Mouse (Mus musculus) urinary bladder, adult 2 months (tissue): ENCODE results near the gene Nlrc4. TPM values are rescaled to one million over a fixed set of nuclear protein-coding genes. Genes with fewer than 3 reads are reported as not detected.
"Not testable (repeated sequence)": the region's sequence is repeated elsewhere in the genome, so short reads cannot be mapped to it uniquely, and the experiment has no call there.

Experiments used
- DNase-seq: peaks from one replicate; pipeline ENCODE4 v3.0.0; 2022; ENCODE audit warnings: low spot score
- polyA plus RNA-seq: library from polyadenylated mRNA; depleted of rRNA; stranded (reverse); fragments of >200 nt; gene quantifications from 2 replicates; pipeline ENCODE4 v1.2.3, GENCODE M21; 2012; rRNA removed

The Nlrc4 gene
- polyA plus RNA-seq = 0.62 and 0.65 TPM in 2 replicates

DNA sequence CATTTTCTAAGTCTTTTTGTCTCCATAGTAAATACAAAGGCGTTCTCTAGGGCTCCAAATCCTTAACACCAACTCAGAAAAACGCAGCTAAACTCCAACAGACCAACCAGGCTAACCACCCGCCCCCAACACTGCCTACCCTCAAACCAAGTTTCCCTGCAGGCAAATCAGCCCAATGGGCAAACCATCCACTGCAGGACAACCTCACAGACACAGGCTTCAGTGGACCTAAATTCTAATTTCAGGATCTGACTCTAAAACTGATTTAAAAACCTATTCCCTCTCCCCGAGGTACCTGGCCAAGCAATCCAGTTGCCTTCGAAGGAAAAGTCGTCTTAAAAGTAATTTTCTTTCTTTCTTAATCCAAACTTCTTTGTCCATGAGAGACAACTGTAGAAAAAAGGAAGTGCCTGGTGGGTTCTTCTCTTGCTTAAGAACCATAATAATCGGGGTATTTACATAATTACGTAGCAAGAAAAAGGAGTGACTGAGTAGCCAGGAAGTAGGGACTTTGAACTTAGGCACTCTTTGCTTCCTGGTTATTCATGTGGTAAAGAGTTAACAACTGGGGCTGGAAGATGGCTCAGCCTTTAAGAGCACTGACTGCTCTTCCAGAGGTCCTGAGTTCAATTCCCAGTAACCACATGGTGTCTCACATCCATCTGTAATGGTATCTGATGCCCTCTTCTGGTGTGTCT, at the start of gene Nlrc4:
Nlrc4 (minus strand) TSS at position 432 of the 698 bp plus-strand sequence.
- DNase-seq = no peak

GRCm38 (mm10) chr17:74508600-74508999, 49.7 kb upstream of the Nlrc4 start:
- DNase-seq = no peak

GRCm38 (mm10) chr17:74507934-74508333, 49.0 kb upstream of the Nlrc4 start:
- DNase-seq = no peak

DNA sequence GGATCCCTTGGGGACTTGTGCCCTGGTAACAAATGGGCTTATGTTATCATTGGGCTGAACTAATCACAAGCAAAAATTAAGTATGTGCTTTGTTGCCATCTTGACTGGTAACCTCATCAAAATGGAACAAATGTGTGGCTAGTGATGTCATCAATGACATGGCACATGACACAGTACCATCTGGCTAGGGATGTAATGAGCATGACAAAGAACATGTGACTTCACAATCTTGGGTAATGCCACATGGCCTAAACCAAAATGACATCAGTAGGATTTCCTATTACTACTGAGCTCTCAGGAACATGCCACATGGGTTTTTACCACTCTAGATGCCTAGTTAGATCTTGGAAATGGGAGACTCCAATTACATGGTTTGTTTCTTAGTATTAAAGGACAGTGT, 42.1 kb upstream of the Nlrc4 start:
- DNase-seq = no peak

- DNase-seq = no peak
Observed at GRCm38 (mm10) chr17:74500204-74500603, 41.3 kb upstream of the Nlrc4 start.

DNA sequence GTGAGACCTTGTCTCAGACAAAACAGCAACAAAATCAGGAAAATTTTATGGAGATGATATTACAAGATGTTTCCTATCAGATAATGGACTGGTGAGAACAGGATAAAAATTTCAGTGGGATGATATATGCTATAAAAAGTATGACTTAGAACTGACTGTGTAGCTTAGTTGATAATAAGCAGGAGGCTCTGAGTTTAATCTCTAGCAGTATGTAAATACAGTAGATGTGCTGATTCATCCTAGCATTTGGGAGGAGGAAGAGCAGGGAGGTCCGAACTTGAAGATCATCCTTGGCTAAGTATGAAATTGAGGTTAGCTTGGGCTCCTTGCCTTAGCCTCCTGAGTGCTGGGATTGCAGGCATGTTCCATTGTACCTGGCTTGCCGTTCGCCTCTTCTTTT, 32.6 kb upstream of the Nlrc4 start:
- no peak for DNase-seq

- no peak for DNase-seq
Observed at GRCm38 (mm10) chr17:74489901-74490220, 30.9 kb upstream of the Nlrc4 start.

DNA sequence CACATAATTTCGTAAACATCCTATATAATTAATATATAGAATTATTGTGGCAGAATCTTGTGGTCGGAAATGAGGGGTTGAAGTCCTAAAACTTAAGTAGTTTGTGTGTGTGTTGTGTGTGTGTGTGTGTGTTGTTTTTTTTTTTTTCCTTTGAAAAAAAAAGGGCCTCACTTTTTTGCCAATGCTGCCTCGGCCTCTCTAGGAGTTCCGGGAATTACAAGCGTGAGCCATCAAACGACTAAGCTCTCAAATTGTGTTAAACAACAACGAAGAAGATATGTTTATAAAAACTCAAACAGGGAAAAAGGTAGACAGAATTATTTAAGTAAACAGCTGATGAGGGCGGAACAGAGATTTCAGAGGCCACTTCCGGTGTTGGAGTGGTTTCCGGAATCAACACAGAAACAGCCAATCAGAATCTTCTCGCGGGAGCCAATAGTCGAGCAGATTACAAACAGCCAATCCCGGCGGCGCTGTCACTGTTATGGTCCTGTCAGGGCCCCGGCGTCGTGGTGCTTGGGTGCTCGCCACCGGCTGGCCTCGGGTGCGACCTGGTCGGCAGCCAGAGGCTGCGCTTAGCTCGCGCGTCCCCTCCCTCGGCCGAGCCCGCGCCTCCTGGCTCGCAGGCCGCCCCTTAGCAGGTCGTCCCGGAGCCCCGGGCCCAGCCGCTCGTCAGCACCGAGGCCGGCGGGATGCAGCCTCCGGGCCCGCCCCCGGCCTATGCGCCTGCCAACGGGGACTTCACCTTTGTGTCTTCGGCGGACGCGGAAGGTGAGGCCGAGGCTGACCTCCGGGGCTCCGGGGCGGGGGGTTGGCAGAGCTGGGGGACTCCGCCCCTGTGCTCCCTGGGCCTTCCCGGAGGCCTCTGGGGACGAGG, 30.3 kb upstream of the Nlrc4 start, which contains the start of gene Yipf4:
Yipf4 (plus strand) TSS at position 470 of the 877 bp plus-strand sequence.
- peak; percentile 93 for DNase-seq

GRCm38 (mm10) chr17:74480361-74481069, 21.6 kb upstream of the Nlrc4 start:
- no peak for DNase-seq

DNA sequence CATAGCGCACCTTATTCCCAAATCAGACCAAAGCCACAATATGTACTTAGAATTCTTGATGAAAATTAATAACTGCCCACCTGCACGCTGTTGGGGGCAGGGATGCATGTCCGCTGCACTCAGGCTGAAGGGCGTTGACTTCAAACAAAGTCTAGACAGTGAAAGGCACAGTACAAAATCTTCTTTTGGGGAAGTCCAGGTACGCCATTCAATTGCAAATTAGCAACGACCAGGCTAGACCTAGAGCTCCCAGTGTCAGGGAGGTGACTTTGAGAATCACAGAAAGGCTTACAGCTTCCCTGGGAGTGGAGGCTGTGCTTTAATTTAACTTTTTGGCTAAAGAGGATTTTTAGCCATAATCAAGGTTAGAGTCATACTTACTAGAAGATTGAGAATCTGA, 11.2 kb upstream of the Nlrc4 start:
- DNase-seq = not testable (repeated sequence)

- not testable (repeated sequence) for DNase-seq
Observed at GRCm38 (mm10) chr17:74467981-74468380, 9.0 kb upstream of the Nlrc4 start.

DNA sequence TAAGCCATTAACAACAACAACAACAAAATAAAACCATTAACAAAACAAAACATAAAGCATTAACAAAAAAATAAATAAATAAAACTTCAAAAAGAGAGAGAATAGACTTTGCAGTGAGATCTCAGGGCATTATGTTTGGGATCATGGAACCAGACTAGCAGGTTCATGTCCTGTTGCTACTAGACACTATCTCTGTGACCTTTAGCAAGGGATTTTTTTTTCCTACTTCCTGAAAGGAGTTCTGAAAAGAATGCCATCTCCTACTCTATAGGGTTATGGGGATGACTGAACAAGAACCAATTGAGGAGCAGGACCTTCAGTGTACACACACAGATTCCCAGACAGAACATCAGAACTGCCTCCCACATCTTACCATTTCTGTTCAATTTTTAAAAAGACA, 4.6 kb upstream of the Nlrc4 start:
- no peak for DNase-seq

DNA sequence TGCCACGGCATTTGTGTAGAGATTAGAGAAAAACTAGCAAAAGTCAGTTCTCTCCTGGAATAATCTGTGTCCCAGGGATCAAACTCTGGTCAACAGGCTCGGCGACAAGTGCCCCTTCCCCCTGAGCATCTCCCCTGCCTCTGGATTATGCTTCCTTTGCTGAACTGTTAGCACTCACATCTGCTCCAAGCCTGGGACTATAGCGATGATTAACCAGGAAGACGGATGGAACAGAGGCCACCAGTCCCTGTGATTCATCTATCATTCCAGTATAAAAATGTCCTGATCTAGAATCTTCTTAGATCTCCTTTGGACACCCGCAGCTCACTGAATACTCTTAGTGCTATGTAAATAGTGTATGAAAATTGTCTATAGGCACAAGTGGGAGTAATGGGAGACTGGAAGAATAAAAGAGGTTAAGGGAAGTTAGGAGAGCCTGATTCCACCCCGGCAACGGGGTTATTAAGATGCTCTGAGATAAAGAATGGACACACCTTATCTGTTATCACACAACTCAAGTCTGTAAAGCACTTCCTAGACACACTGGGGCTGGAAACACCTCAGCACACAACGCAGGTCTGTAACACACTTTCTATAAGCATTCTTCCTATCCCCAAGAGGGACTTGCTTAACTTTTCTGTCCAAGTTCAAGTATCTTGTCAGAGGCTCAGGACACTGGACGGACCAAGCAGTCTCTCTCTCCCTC, 817 bp downstream of the Nlrc4 start:
- no peak for DNase-seq

GRCm38 (mm10) chr17:74456825-74457224, 2.1 kb downstream of the Nlrc4 start:
- no peak for DNase-seq

- DNase-seq = no peak
Observed at GRCm38 (mm10) chr17:74455426-74455825, 3.5 kb downstream of the Nlrc4 start.

DNA sequence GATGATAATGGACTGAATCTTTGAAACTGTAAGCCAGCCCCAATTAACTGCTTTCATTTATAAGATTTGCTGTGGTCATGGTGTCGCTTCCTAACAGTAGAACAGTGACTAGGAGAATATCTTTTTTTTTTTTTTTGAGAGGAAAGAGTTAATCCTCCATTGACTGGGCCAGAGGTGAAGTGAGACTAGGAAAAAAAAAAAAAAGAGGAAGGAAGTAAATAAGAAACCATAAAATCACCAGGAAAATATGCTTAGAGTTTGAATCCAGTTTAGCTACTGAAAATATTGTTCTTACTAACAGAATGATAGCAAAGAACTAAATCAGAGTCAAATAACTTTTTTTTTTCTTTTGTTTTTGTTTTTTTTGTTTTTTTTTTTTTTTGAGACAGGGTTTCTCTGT, 4.3 kb downstream of the Nlrc4 start:
- DNase-seq = no peak

DNA sequence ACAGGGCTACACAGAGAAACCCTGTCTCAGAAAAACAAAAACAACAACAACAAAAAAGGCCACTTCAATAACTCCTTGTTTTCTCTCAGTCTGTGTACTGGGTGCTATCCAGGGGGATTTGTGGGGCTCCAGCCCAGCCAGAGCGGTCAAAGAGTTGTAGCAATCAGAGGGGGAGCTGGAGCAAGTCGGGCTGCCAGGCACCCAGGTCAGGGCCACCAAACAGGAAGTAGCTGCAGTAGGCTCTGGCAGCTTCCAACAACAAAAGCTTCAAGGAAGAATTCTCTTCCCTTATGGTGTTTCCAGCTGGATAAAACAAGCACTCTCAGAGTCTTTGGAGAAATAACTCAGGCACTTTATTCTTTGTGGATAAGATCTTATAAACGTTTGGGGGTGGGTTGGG, 5.0 kb downstream of the Nlrc4 start:
- no peak for DNase-seq

DNA sequence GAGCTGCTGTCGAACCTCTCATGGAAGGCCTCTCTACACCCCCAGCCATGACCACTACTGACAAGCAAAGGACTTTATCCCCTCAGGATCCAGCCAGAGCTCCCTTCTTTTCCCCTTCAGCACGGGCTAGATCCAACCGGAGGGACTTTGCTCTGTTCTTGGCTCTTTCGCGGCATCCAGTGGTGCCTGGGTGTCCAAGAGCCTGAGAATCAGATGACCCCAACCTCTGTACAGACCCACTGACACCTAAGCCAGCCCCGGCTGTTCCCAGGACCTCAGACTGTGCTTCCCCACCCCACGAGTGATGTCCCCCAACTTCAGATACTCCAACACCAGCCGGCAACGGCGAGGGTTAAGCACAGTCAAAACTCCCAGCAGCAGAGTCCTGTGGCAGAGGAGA, 9.2 kb downstream of the Nlrc4 start:
- DNase-seq = no peak

- DNase-seq = no peak
Observed at GRCm38 (mm10) chr17:74440486-74440885, 18.5 kb downstream of the Nlrc4 start.

DNA sequence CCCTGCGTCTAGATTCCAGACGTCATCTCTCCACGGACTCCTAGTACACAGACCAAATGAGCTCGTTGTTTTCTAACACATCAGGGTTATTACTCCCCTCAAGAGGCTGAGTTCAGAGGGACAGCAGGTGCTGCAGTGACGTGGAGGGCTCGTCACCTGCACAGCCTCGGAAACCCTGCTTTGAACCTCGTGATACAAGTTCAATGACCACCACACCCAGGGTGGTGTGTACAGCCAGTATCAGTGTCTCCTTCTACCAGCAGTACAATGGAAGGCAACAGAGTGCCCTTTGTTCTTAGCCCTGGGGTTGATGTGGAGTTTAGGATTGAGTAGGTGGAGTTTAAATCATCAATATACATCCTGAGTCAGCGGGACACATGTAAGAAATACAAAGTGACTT, 21.2 kb downstream of the Nlrc4 start:
- no peak for DNase-seq

- DNase-seq = no peak
Observed at GRCm38 (mm10) chr17:74432631-74433030, 26.3 kb downstream of the Nlrc4 start.

DNA sequence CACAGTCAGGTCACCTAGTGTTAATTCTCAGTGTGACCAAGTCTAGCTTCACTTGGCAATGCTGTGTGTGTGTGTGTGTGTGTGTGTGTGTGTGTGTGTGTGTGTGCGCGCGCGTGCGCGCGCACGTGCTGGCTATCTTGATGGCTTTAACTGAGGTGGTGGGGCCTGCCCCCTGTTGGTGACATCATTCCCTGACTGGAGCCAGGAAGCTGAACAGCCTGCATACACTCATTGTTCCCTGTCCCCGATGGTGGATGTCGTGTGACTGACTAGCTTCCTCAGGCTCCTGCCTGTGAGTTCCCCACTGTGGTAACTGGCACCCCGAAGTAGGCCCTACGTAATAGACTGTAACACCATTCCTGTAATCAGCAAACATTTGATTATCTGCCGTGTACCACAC, 27.5 kb downstream of the Nlrc4 start:
- no peak for DNase-seq
